ENCODE assay signal across 17 mouse cellular contexts in the genomic region with DNA sequence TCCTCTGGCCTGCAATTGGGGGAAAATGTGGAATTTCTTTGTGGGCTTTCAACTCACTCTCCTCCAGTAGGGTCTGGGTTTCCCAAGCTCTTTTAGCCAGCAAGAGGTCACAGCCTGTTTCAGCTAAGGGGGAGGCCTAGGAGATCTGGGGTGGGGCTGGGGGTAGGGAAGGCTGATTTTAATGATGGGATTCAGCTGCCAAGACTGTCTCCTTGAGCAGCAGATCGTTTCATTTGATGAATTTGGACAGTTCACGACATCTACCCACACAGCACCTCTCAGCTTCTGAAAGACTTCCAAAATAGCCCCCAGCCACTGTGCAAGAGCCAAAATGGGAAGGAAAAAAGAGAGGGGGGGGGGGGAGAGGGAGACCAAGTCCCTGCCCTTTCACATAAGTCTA. TPM values are rescaled to one million over a fixed set of nuclear protein-coding genes. Genes with fewer than 3 reads are reported as not detected.
DNase-seq lines count a peak whose midpoint lies in the region; ATAC-seq and TF ChIP-seq lines count a peak whose summit lies in the region.
"Had no signal": no experiment of that assay in that cellular context is flagged by ENCODE, and none has a peak within 500 bp of the region (broad histone marks: within the 10 kb centered on the region; RNA-seq: fewer than 3 reads in every experiment).

No protein-coding gene starts in this region.

- ATAC-seq in forebrain, embryonic 12.5 days (ENCODE audit: low FRiP score): no peak
- peak; percentile 12; the same call in 1 of the 2 replicates for ATAC-seq in lung, embryonic 14.5 days (ENCODE audit: insufficient read depth)
- no peak for ATAC-seq in embryonic facial prominence, embryonic 15.5 days (ENCODE audit: insufficient number of reproducible peaks, low FRiP score, low TSS enrichment, low read depth)
- ATAC-seq in limb, embryonic 15.5 days (ENCODE audit: insufficient number of reproducible peaks, low FRiP score, low TSS enrichment, low read depth): no peak

- peaks cover 45% of the 10 kb centered on the region for H3K27me3 ChIP-seq in forebrain, embryonic 10.5 days (ENCODE audit: poor library complexity, severe bottlenecking)
- peaks cover 10% of the 10 kb centered on the region for H3K27me3 ChIP-seq in forebrain, embryonic 12.5 days
- no peaks in the 10 kb centered on the region for H3K27me3 ChIP-seq in lung, embryonic 14.5 days (ENCODE audit: insufficient read depth, low read length)
- H3K27me3 ChIP-seq in embryonic facial prominence, embryonic 15.5 days: no peaks in the 10 kb centered on the region
- no peaks in the 10 kb centered on the region for H3K27me3 ChIP-seq in limb, embryonic 15.5 days
- H3K27me3 ChIP-seq: heart, embryonic 12.5 days had no signal

- H3K36me3 ChIP-seq in forebrain, embryonic 10.5 days (replicated peaks): peaks cover 8% of the 10 kb centered on the region
- no peaks in the 10 kb centered on the region for H3K36me3 ChIP-seq in forebrain, embryonic 12.5 days (replicated peaks)
- 0 out of 2 replicates have a peak, but pooled peaks cover 7% of the 10 kb centered on the region for H3K36me3 ChIP-seq in lung, embryonic 14.5 days (ENCODE audit: insufficient read depth)
- 0 out of 2 replicates have a peak, but pooled peaks cover 2% of the 10 kb centered on the region for H3K36me3 ChIP-seq in embryonic facial prominence, embryonic 15.5 days
- H3K36me3 ChIP-seq in limb, embryonic 15.5 days: no peaks in the 10 kb centered on the region; the same call in 1 of the 2 replicates

- TF ChIP-seq CTCF in lung, embryonic 14.5 days (IDR thresholded peaks at IDR 0.05; ENCODE audit: low read depth): no peak

- no peak for DNase-seq in forebrain, embryonic 10.5 days (ENCODE audit: extremely low spot score, low spot score)
- DNase-seq in lung, embryonic 14.5 days: peak; percentile 82
- DNase-seq in lung, adult 18-20 months: no peak
- DNase-seq in heart, postnatal 14 days: no peak
- DNase-seq in spleen, adult 12 weeks (ENCODE audit: low spot score): no peak
- DNase-seq: cerebellum, adult 8-10 months; left cerebral cortex, postnatal 4 days had no signal

- H3K4me1 ChIP-seq in forebrain, embryonic 10.5 days: peaks cover 57% of the 10 kb centered on the region
- H3K4me1 ChIP-seq in forebrain, embryonic 12.5 days: peaks cover 56% of the 10 kb centered on the region
- H3K4me1 ChIP-seq in lung, embryonic 14.5 days (ENCODE audit: insufficient read depth): peaks cover 32% of the 10 kb centered on the region
- peaks cover 60% of the 10 kb centered on the region for H3K4me1 ChIP-seq in embryonic facial prominence, embryonic 15.5 days
- H3K4me1 ChIP-seq in limb, embryonic 15.5 days: peaks cover 49% of the 10 kb centered on the region

- 57% methylated on average over 2 of the region's 2 CpGs for WGBS in forebrain, embryonic 10.5 days
- 28% methylated on average over 2 of the region's 2 CpGs for WGBS in forebrain, embryonic 12.5 days
- 19% methylated on average over 2 of the region's 2 CpGs for WGBS in lung, embryonic 14.5 days
- 12% methylated on average over 2 of the region's 2 CpGs for WGBS in embryonic facial prominence, embryonic 15.5 days
- WGBS in limb, embryonic 15.5 days: 7% methylated on average over 2 of the region's 2 CpGs

- intact Hi-C loops in heart, postnatal 14 days (cut with DNase I): no loop called here

- H3K9ac ChIP-seq in forebrain, embryonic 12.5 days: no peak overlapping the region
- H3K9ac ChIP-seq in lung, embryonic 14.5 days: no peak overlapping the region
- no peak overlapping the region for H3K9ac ChIP-seq in embryonic facial prominence, embryonic 15.5 days
- H3K9ac ChIP-seq in limb, embryonic 15.5 days: no peak overlapping the region
- H3K9ac ChIP-seq: heart, embryonic 12.5 days had no signal

- H3K27ac ChIP-seq in forebrain, embryonic 10.5 days: peak overlapping the region; percentile 89
- H3K27ac ChIP-seq in forebrain, embryonic 12.5 days: no peak overlapping the region
- H3K27ac ChIP-seq in lung, embryonic 14.5 days (ENCODE audit: low read depth): peak overlapping the region; percentile 97
- peak overlapping the region; percentile 96 for H3K27ac ChIP-seq in embryonic facial prominence, embryonic 15.5 days (replicated peaks)
- H3K27ac ChIP-seq in limb, embryonic 15.5 days: peak overlapping the region; percentile 96

- no peak overlapping the region for H3K4me2 ChIP-seq in forebrain, embryonic 12.5 days
- H3K4me2 ChIP-seq in lung, embryonic 14.5 days: no peak overlapping the region
- no peak overlapping the region for H3K4me2 ChIP-seq in embryonic facial prominence, embryonic 15.5 days (replicated peaks)
- H3K4me2 ChIP-seq in limb, embryonic 15.5 days: no peak overlapping the region

- no peak overlapping the region for H3K4me3 ChIP-seq in forebrain, embryonic 10.5 days
- no peak overlapping the region for H3K4me3 ChIP-seq in forebrain, embryonic 12.5 days (replicated peaks)
- no peak overlapping the region for H3K4me3 ChIP-seq in lung, embryonic 14.5 days (ENCODE audit: low read depth, low read length)
- H3K4me3 ChIP-seq in embryonic facial prominence, embryonic 15.5 days (replicated peaks): no peak overlapping the region
- H3K4me3 ChIP-seq in limb, embryonic 15.5 days: no peak overlapping the region
- H3K4me3 ChIP-seq: heart, embryonic 12.5 days had no signal

- H3K9me3 ChIP-seq in forebrain, embryonic 10.5 days: no peaks in the 10 kb centered on the region
- no peaks in the 10 kb centered on the region for H3K9me3 ChIP-seq in forebrain, embryonic 12.5 days
- H3K9me3 ChIP-seq in lung, embryonic 14.5 days (ENCODE audit: low read depth, low read length): no peaks in the 10 kb centered on the region
- H3K9me3 ChIP-seq in embryonic facial prominence, embryonic 15.5 days (replicated peaks): no peaks in the 10 kb centered on the region
- no peaks in the 10 kb centered on the region for H3K9me3 ChIP-seq in limb, embryonic 15.5 days

RNA-seq across cellular contexts. Expression of gene Olfml3, which starts 4.6 kb away (rescaled TPM):
- polyA plus RNA-seq in forebrain, embryonic 10.5 days (2016; fragmentation: Nextera tagmentation; extraction: Ambion mirVana): 5.6 and 5.8 TPM in 2 replicates
- polyA plus RNA-seq in forebrain, embryonic 12.5 days (2016; fragmentation: Nextera tagmentation; extraction: Ambion mirVana): 5.3 and 7.2 TPM in 2 replicates
- polyA plus RNA-seq in lung, embryonic 14.5 days (2014; fragmentation: Nextera tagmentation; extraction: Ambion mirVana): 79.0 and 82.5 TPM in 2 replicates
- polyA plus RNA-seq in embryonic facial prominence, embryonic 15.5 days (2015; fragmentation: Nextera tagmentation; extraction: Ambion mirVana): 70.8 and 79.0 TPM in 2 replicates
- 71.8 and 79.7 TPM in 2 replicates for polyA plus RNA-seq in limb, embryonic 15.5 days (2015; fragmentation: Nextera tagmentation; extraction: Ambion mirVana)
- 1 to 10 TPM; 4.8 to 5.3 TPM for total RNA-seq in heart, postnatal 14 days (2021)

RNA-seq across cellular contexts. Expression of gene Gm10964, which starts 6.0 kb away (rescaled TPM):
- not detected in 2 replicates for polyA plus RNA-seq in forebrain, embryonic 10.5 days (2016; fragmentation: Nextera tagmentation; extraction: Ambion mirVana)
- polyA plus RNA-seq in forebrain, embryonic 12.5 days (2016; fragmentation: Nextera tagmentation; extraction: Ambion mirVana): not detected in 2 replicates
- polyA plus RNA-seq in lung, embryonic 14.5 days (2014; fragmentation: Nextera tagmentation; extraction: Ambion mirVana): not detected in 2 replicates
- polyA plus RNA-seq in embryonic facial prominence, embryonic 15.5 days (2015; fragmentation: Nextera tagmentation; extraction: Ambion mirVana): not detected in 2 replicates
- not detected in 2 replicates for polyA plus RNA-seq in limb, embryonic 15.5 days (2015; fragmentation: Nextera tagmentation; extraction: Ambion mirVana)
- total RNA-seq in heart, postnatal 14 days (2021): not detected
- total RNA-seq: ES-E14; gastrocnemius, adult 8-10 months; layer of hippocampus, postnatal 10 days; left cerebral cortex, postnatal 4 days; megakaryocyte progenitor cell, adult 5-6 weeks had no signal
- polyA plus RNA-seq: heart, embryonic 12.5 days; hindbrain, embryonic 14.5 days; small intestine, adult 2 months had no signal

RNA-seq across cellular contexts. Expression of gene Hipk1, which starts 58.2 kb away (rescaled TPM):
- polyA plus RNA-seq in forebrain, embryonic 10.5 days (2016; fragmentation: Nextera tagmentation; extraction: Ambion mirVana): 9.9 and 10.4 TPM in 2 replicates
- polyA plus RNA-seq in forebrain, embryonic 12.5 days (2016; fragmentation: Nextera tagmentation; extraction: Ambion mirVana): 18.2 and 18.5 TPM in 2 replicates
- polyA plus RNA-seq in lung, embryonic 14.5 days (2014; fragmentation: Nextera tagmentation; extraction: Ambion mirVana): 16.8 and 17.2 TPM in 2 replicates
- 12.4 TPM in 2 replicates for polyA plus RNA-seq in embryonic facial prominence, embryonic 15.5 days (2015; fragmentation: Nextera tagmentation; extraction: Ambion mirVana)
- 10.4 and 10.8 TPM in 2 replicates for polyA plus RNA-seq in limb, embryonic 15.5 days (2015; fragmentation: Nextera tagmentation; extraction: Ambion mirVana)
- 100 to 1,000 TPM; 113 to 115 TPM for total RNA-seq in heart, postnatal 14 days (2021)
